Mouse (Mus musculus) limb, embryonic 14.5 days (tissue): ENCODE measurements around the gene Tarbp2. TPM values are rescaled to one million over a fixed set of nuclear protein-coding genes. Genes with fewer than 3 reads are reported as not detected.

ENCODE experiments used
- ATAC-seq: fragments of 200-750 bp; cut with Nextera tagmentation; 2 replicates; pipeline ENCODE4 v1.8.0; 2017; ENCODE audit warnings: low read depth, moderate number of reproducible peaks, moderate TSS enrichment; ENCODE audit not compliant: low FRiP score
- DNase-seq: peaks from one replicate; pipeline ENCODE4 v3.0.0-alpha.2; 2015; ENCODE audit warnings: low spot score
- H3K27ac ChIP-seq: fragments of 300-500 bp; sonication (generic); replicated peaks from 2 replicates; pipeline ENCODE4 v1.5.1; 2014; ENCODE audit warnings: low read depth, mild to moderate bottlenecking, low read length, moderate library complexity, mixed read lengths
- H3K27me3 ChIP-seq: fragments of 300-500 bp; sonication (generic); 2 replicates; pipeline ENCODE4 v1.6.1; 2014; ENCODE audit warnings: low read length, mixed read lengths; ENCODE audit not compliant: control insufficient read depth, insufficient read depth
- H3K36me3 ChIP-seq: fragments of 300-500 bp; sonication (generic); 2 replicates; pipeline ENCODE4 v1.6.1; 2014; ENCODE audit warnings: mild to moderate bottlenecking, low read length, moderate library complexity, mixed read lengths; ENCODE audit not compliant: control insufficient read depth, insufficient read depth
- H3K4me1 ChIP-seq: fragments of 300-500 bp; sonication (generic); 2 replicates; pipeline ENCODE4 v1.6.1; 2014; ENCODE audit warnings: antibody characterized with exemption, low read length, mixed read lengths; ENCODE audit not compliant: control insufficient read depth, insufficient read depth
- H3K4me2 ChIP-seq: fragments of 300-500 bp; sonication (generic); replicated peaks from 2 replicates; pipeline ENCODE4 v1.6.1; 2014; ENCODE audit warnings: low read depth, mild to moderate bottlenecking, low read length, moderate library complexity; ENCODE audit not compliant: severe bottlenecking
- H3K4me3 ChIP-seq: fragments of 300-500 bp; sonication (generic); replicated peaks from 2 replicates; pipeline ENCODE4 v1.5.1; 2014; ENCODE audit warnings: low read length
- H3K9ac ChIP-seq: fragments of 300-500 bp; sonication (generic); 2 replicates; pipeline ENCODE4 v1.6.1; 2014; ENCODE audit warnings: mild to moderate bottlenecking, low read depth, low read length, moderate library complexity; ENCODE audit not compliant: severe bottlenecking
- H3K9me3 ChIP-seq: fragments of 300-500 bp; sonication (generic); 2 replicates; pipeline ENCODE4 v1.6.1; 2016; ENCODE audit warnings: low read length; ENCODE audit not compliant: control insufficient read depth
- POLR2A ChIP-seq: fragments of 200-500 bp; IDR thresholded peaks from 2 replicates; pipeline ENCODE4 v1.8.0; 2012; ENCODE audit warnings: inconsistent platforms, mild to moderate bottlenecking, moderate library complexity, borderline replicate concordance; ENCODE audit not compliant: insufficient read depth, insufficient read length; ENCODE audit errors: extremely low read depth
- WGBS: fragments of 180-500 bp; shearing (Covaris S2); extraction: QIAGEN DNeasy Blood & Tissue Kit; methylation state at CpG from one replicate; pipeline ENCODE4 v1.1.7; 2014; 5-methylcytosine and 5-hydroxymethylcytosine counted together
- polyA plus RNA-seq, 2 experiments: library from polyadenylated mRNA; depleted of rRNA in 1 of 2; stranded (reverse) in 1 of 2; unstranded in 1 of 2; fragments of >200 nt; fragmentation: Nextera tagmentation in 1 of 2; extraction: Ambion mirVana in 1 of 2; gene quantifications; 2 replicates each; pipeline versions ENCODE4 v1.2.1 to v1.2.3; 2012 to 2014

Tarbp2 gene
- polyA plus RNA-seq, 2 experiments = 78.1 to 132 TPM

GRCm38 (mm10) chr15:102471295-102471645, 46.7 kb upstream of the Tarbp2 start:
- no peak; the same call in 1 of the 2 replicates for ATAC-seq
- no peak for TF ChIP-seq POLR2A
- peaks cover 7% of the 10 kb centered on the region; the same call in 1 of the 2 replicates for H3K4me1 ChIP-seq
- no peaks in the 10 kb centered on the region for H3K27me3 ChIP-seq
- peak overlapping the region; percentile 94 for H3K9ac ChIP-seq
- 4% methylated on average over 10 of the region's 10 CpGs for WGBS
- peak overlapping the region; percentile 52 for H3K4me2 ChIP-seq
- DNase-seq = no peak
- peaks cover 29% of the 10 kb centered on the region for H3K36me3 ChIP-seq
- H3K27ac ChIP-seq = peak overlapping the region; percentile 98
- H3K9me3 ChIP-seq = no peaks in the 10 kb centered on the region
- peak overlapping the region; percentile 84 for H3K4me3 ChIP-seq

- H3K27ac ChIP-seq = no peak overlapping the region
- no peak for DNase-seq
- H3K4me3 ChIP-seq = peak overlapping the region; percentile 84
- H3K4me2 ChIP-seq = peak overlapping the region; percentile 52
- no peaks in the 10 kb centered on the region for H3K9me3 ChIP-seq
- no peak for TF ChIP-seq POLR2A
- no peaks in the 10 kb centered on the region for H3K27me3 ChIP-seq
- peak overlapping the region; percentile 94 for H3K9ac ChIP-seq
- ATAC-seq = no peak
- H3K4me1 ChIP-seq = peaks cover 7% of the 10 kb centered on the region; the same call in 1 of the 2 replicates
- peaks cover 34% of the 10 kb centered on the region for H3K36me3 ChIP-seq
Observed at GRCm38 (mm10) chr15:102471727-102472126, 46.3 kb upstream of the Tarbp2 start.

- Histone ChIP-seq H3K9me3 (no peaks in the 10 kb centered on the region), H3K4me2 (no peak overlapping the region), H3K27ac (no peak overlapping the region), H3K27me3 (no peaks in the 10 kb centered on the region), H3K4me1 (peaks cover 7% of the 10 kb centered on the region; the same call in 1 of the 2 replicates), H3K36me3 (peaks cover 48% of the 10 kb centered on the region), H3K9ac (no peak overlapping the region), H3K4me3 (no peak overlapping the region)
- TF ChIP-seq POLR2A = no peak
- 80% methylated on average over 2 of the region's 2 CpGs for WGBS
- DNase-seq = no peak
- ATAC-seq = no peak
Observed at GRCm38 (mm10) chr15:102473246-102473645, 44.7 kb upstream of the Tarbp2 start.

GRCm38 (mm10) chr15:102474520-102474919, 43.5 kb upstream of the Tarbp2 start:
- ATAC-seq = no peak
- H3K9me3 ChIP-seq = no peaks in the 10 kb centered on the region
- H3K9ac ChIP-seq = no peak overlapping the region
- no peak for DNase-seq
- no peaks in the 10 kb centered on the region for H3K27me3 ChIP-seq
- 90% methylated on average over 2 of the region's 2 CpGs for WGBS
- no peak overlapping the region for H3K4me2 ChIP-seq
- H3K27ac ChIP-seq = no peak overlapping the region
- H3K4me1 ChIP-seq = peaks cover 7% of the 10 kb centered on the region; the same call in 1 of the 2 replicates
- H3K36me3 ChIP-seq = peaks cover 59% of the 10 kb centered on the region
- TF ChIP-seq POLR2A = no peak
- no peak overlapping the region for H3K4me3 ChIP-seq

- H3K9me3 ChIP-seq = no peaks in the 10 kb centered on the region
- ATAC-seq (no peak), DNase-seq (no peak)
- H3K4me3 ChIP-seq = no peak overlapping the region
- 92% methylated on average over 3 of the region's 3 CpGs for WGBS
- TF ChIP-seq POLR2A = no peak
- H3K27ac ChIP-seq = no peak overlapping the region
- H3K9ac ChIP-seq = no peak overlapping the region
- peaks cover 90% of the 10 kb centered on the region for H3K36me3 ChIP-seq
- no peak overlapping the region for H3K4me2 ChIP-seq
- H3K4me1 ChIP-seq = no peaks in the 10 kb centered on the region
- H3K27me3 ChIP-seq = no peaks in the 10 kb centered on the region
Observed at GRCm38 (mm10) chr15:102483136-102483535, 34.9 kb upstream of the Tarbp2 start.

- H3K36me3 ChIP-seq = peaks cover 93% of the 10 kb centered on the region
- H3K4me2 ChIP-seq = no peak overlapping the region
- no peaks in the 10 kb centered on the region for H3K4me1 ChIP-seq
- WGBS = 92% methylated on average over 12 of the region's 12 CpGs
- H3K27ac ChIP-seq = no peak overlapping the region
- no peaks in the 10 kb centered on the region for H3K9me3 ChIP-seq
- H3K4me3 ChIP-seq = no peak overlapping the region
- ATAC-seq = no peak
- no peak for DNase-seq
- no peak for TF ChIP-seq POLR2A
- no peaks in the 10 kb centered on the region for H3K27me3 ChIP-seq
- H3K9ac ChIP-seq = no peak overlapping the region
Observed at GRCm38 (mm10) chr15:102485853-102486252, 32.1 kb upstream of the Tarbp2 start.
